Mouse (Mus musculus) common myeloid progenitor, adult 5-6 weeks (primary cell): ENCODE data around the gene Selenok. TPM values are rescaled to one million over a fixed set of nuclear protein-coding genes. Genes with fewer than 3 reads are reported as not detected.

ENCODE experiments used
- ATAC-seq: replicated peaks from 2 replicates; pipeline ENCODE4 v1.8.0; 2016; ENCODE audit warnings: low read depth, mild to moderate bottlenecking, moderate TSS enrichment, inconsistent platforms; ENCODE audit not compliant: poor library complexity, severe bottlenecking
- total RNA-seq: library from RNA; stranded (forward); fragments of 200-1000, 187-1606 nt; gene quantifications from 2 replicates; pipeline ENCODE4 v1.2.3, GENCODE M21; 2017

The Selenok gene
- 155 and 175 TPM in 2 replicates for total RNA-seq

- ATAC-seq: peak; percentile 99
Observed at GRCm38 (mm10) chr14:29968075-29968821, at the start of gene Selenok. Gene Selenok, plus strand, starts transcription at chr14:29968308.

- ATAC-seq: no peak
Observed at GRCm38 (mm10) chr14:29928966-29929365, 39.1 kb upstream of the Selenok start.

DNA sequence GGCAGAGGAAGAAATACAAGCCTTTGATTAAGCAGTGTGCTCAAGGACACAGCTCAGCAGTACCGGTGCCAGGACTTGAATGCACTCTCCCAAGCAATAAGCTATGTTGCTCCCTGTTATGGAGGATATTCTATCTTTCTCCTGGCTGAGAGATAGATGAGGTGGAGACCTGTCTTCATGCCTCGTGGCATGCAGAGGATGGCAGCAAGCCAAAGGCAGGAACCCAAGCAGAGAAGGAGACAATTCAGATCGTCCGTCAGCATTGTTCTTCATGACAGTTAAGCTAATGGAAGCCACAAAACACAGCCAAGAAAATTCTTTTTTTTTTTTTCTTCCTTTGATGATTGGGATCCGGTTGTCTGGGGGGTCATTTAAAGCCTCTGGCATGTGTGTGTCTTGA lies 32.6 kb upstream of the Selenok start:
- ATAC-seq: no peak

DNA sequence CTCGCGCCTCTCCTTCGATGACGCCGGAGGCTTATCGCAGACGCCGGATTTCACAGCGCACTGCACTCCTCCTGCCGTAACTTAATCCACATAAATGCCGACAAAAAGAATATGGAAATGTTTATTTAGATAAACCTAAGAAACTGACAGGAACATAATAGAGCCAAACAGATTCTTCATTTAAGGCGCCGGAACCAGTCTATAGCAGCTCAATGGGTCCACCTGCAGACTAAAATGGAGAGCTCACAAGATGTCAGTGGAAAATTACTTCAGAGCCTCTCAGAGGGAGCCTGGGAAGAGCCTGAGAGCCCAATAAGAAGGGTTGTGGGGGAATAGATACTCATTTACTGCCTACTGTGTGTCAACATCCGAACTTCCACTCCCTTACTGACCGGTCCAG lies 30.6 kb upstream of the Selenok start:
- ATAC-seq: no peak

GRCm38 (mm10) chr14:29939600-29940312 lies 28.4 kb upstream of the Selenok start:
- ATAC-seq: peak; percentile 9; the same call in 1 of the 2 replicates

- ATAC-seq: peak; percentile 20; the same call in 1 of the 2 replicates
Observed at GRCm38 (mm10) chr14:29940313-29940812, 27.7 kb upstream of the Selenok start.

DNA sequence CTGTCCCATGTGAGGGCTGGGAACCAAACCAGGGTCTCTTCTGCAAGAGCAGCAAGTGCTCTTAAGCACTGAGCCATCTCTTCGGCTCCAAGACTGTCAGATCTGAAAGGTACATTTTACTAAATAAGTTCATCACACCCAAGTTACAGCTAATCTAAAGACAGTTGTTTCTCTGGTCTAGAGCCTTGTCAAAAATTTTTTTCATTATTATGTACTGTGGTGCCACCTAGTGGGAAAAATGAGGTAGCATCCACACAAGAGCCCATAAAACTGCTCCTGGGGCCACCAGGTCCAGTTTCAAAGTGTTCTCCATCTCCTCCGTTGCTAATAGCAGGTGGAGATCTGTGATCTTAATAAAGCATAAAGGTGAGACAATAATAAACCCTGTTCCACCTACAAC lies 27.2 kb upstream of the Selenok start:
- ATAC-seq: peak; percentile 85

GRCm38 (mm10) chr14:29946761-29947309 lies 21.3 kb upstream of the Selenok start:
- no peak; the same call in 1 of the 2 replicates for ATAC-seq

- peak; percentile 99 for ATAC-seq
Observed at GRCm38 (mm10) chr14:29950805-29951204, 17.3 kb upstream of the Selenok start.

DNA sequence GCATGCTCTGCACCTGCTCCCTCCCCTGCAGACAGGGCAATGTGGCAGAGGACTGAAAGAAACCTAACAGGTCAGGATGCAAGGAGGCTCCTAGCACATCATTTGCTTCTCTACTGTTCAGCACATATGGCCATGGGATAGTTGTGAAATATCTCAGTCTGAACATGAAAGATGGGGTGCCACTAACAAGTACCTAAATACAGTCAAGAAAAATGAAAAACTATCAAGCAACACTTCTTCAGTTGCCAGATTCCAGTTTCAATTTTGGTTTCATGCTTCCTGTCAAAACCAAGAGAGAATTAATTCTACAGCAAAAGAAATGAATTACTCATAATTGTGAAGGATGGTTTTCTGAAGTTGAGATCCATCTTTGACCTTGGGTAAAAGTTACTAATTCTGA lies 10.7 kb upstream of the Selenok start:
- ATAC-seq: no peak

DNA sequence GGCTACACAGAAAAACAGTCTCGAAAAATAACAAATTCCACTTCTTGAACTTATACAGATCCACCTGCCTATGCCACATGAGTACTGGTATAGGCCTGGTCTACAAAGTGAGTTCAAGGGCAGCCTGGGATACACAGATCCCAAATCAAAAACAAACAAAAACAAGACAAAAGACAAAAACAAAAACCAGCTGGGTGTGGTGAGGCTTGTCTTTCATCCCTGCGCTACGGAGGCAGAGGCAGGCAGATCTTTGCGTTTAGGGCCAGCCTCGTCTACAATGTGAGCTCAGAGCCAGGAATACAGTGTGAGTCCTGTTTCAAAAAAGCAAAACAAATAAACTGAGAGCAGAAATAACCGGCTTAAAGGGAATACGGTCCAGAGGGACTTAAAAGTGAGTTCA lies 497 bp upstream of the Selenok start:
- no peak for ATAC-seq

- ATAC-seq: no peak
Observed at GRCm38 (mm10) chr14:29971446-29971845, 3.3 kb downstream of the Selenok start.

DNA sequence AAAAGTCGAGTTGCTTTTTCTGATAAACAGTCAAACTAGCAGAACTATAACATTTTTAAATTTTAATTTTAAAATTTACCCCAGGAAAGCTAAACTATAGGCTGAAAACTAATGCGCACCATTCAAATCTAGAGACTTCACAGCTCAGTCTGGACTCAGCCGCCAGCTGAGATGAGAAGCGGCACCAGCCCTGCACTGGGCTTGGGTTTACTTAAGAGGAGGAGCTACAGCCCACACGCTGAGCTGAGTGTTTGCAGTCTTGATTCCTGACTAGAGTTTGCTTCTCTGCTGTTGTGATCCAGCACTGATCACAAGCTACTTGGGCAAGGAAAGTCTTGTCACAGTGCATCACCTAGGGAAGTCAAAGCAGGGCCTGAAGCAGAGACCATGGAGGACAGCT lies 3.9 kb downstream of the Selenok start:
- ATAC-seq: no peak

GRCm38 (mm10) chr14:29976927-29977326 lies 8.8 kb downstream of the Selenok start:
- no peak for ATAC-seq

- peak; percentile 94 for ATAC-seq
Observed at GRCm38 (mm10) chr14:29978254-29979204, 10.4 kb downstream of the Selenok start, which contains the start of gene Actr8. Gene Actr8, plus strand, starts transcription at chr14:29978337.

DNA sequence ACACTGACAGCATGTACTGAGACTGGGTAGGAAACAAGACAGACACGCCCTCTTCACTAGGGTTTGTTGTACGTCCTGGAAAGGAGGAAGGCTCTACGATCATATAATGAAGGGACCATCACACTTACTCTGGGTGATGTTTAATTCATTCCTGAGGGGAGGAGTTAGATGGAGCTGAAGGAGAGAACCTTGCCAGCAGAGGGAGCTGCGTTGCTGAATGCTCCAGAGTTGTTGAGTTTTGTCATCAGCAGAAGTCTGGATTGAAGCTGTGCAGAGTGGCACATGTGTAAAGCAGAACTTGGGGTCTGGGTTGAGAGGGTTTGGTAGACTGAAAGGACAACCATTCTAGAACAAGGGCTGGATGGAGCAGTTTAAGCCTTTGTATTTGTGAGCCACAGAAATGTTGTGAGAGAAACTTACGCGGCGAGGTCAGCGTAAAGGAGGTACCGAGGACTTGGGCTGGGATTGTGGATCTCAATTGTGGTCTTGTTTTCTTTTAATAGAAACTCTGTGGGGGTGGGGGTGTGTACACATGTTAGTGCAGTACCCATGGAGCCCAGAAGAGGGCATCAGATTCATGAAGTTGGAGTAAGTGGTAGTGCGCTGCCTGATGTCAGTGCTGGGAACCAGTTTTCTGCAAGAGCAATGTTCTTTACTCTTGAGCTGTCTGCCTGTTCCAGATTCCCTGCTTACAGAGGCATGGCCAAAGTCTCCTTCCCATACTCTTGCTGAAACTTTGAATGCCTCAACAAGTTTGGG lies 12.5 kb downstream of the Selenok start:
- peak; percentile 57 for ATAC-seq

GRCm38 (mm10) chr14:29986096-29986495 lies 18.0 kb downstream of the Selenok start:
- no peak for ATAC-seq

DNA sequence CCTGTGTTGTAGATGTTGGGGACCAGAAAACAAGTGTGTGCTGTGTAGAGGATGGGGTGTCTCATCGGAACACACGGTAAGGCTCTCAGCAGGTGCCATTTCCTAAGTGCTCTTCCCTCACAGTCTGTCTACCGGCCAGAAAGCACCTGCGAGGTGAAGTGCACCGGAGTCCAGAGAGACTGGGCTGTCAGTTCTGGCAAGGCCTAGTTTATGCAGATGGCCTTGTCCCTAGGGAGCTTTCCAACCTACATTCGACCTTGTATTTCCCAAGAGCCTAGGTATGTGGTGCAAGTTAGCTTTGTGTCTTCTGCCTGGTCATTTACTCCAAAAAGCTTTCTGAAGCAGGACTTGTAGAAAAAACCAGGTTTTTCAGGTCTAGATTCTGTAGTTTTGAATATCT lies 19.2 kb downstream of the Selenok start:
- no peak for ATAC-seq

- no peak for ATAC-seq
Observed at GRCm38 (mm10) chr14:29987739-29988138, 19.6 kb downstream of the Selenok start.
